Mouse (Mus musculus): ENCODE results near the gene Atp2a2.

- TF ChIP-seq MAFK (IDR thresholded peaks at IDR 0.05; ENCODE audit: insufficient read depth, low read depth, low read length) (no peak), ZC3H11A (IDR thresholded peaks at IDR 0.05; ENCODE audit: borderline replicate concordance, low read depth, low read length) (no peak), ZNF384 (IDR thresholded peaks at IDR 0.05; ENCODE audit: low read depth, low read length) (no peak), HCFC1 (IDR thresholded peaks at IDR 0.05; ENCODE audit: borderline replicate concordance, insufficient read depth, low read length) (no peak), CHD2 (IDR thresholded peaks at IDR 0.05; ENCODE audit: low read depth, low read length) (no peak)
These were observed 71.8 kb downstream of the Atp2a2 start for GRCm38 (mm10) chr5:122430036-122430775.

Measured in ES-E14 (cell line).